Mouse (Mus musculus) layer of hippocampus, adult 9-11 months (tissue): Measurements from ENCODE around the gene Fads2.
"Not testable (repeated sequence)": the region's sequence is repeated elsewhere in the genome, so short reads cannot be mapped to it uniquely, and the experiment has no call there.

Source experiments
- DNase-seq: peaks from one replicate; pipeline ENCODE4 v3.0.0; 2022

Gene Fads2

DNA sequence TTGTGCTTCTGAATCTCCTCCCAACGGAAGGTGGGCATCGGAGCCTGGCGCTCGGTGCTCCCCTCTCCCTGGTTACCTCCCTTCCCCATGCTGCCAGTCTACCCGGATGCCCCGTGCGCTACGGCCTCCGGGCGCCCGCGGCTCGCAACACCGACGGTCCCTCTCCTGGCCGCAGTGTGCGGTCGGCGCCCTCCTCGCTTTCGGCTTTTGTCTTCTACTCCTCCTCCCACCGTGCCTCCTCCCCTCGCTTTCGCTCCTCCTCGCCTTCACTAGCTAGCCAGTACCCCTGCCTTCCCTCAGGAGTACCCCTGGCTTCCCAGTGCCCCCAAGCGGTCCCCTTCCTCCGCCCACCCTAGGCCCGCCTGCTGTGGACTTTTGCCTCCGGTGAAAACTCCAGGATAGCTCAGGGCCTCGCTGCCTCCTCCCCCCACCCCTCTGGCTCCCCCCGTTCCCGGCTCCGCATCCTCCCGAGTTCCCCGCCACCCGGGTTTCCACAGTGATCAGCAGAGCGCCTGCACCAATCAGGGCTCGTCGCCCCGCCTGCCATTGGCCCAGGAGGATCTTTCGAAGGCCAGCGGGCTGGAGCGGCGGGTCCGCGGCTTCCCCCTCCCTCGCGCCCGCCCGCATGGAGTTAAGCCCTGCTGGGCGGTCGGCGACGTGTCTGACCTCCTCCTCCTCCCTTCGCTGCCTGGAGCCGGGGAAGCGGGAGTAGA is at the start of gene Fads2:
Gene Fads2, minus strand, starts transcription at position 406 of the 713 bp plus-strand sequence.
- DNase-seq = peak; percentile 92

DNA sequence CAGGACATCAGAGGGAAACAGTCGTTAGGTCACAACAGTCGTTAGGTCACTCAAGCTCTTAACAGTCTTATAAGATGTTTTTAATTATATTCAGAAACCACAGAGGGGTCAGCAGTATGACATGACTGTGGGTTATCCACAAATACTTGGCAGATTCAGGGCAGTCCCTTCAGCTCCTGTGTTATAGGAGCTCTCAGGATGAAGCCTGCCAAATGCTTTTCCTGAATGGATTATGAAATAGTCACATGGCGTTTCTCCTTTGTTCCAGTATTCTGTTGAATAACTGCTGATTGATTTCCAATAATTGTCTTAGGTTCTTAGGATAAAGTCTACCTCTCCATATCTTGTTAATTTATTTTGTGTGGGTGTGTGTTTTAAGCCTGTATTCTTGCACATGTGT is 47.6 kb upstream of the Fads2 start:
- no peak for DNase-seq

DNA sequence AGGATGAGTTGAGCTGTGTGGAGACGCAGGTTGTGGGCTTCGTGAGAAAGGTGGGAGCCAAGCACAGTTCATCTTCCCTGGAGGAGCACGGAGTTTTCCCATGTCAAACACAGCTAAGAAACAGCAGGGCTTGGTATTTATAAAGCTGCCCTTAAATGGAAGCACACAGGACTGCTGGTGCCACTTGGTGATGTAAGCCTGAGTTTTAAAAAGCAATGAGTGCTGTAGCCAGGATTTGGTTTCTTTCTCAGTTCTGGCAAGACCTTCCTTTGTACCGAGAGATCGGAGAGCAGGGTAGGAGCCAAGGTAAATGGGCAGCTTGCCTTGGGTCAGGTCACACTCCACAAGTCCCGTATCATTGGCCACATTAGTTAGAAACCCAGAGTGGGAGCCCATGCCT is 47.0 kb upstream of the Fads2 start:
- DNase-seq = no peak

DNA sequence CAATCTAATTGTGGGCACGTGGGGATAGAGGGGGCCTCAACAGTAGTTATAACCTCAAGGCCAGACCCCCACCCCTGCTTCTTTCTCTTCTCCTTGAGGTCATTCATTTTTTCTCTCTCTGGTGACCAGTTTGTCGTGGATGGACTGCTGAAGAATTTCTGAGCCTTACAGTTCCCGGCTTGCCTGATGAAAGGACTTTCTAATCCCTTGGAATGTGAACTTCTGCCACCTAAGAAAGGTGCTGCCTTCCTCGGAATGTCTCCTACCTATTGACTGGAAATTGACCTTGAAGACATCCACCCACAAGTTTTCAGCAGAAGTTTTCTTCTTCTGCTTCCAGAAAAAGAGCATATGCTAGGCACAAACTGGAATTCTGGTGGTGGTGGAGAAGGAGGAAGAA is 42.9 kb upstream of the Fads2 start:
- DNase-seq = no peak

DNA sequence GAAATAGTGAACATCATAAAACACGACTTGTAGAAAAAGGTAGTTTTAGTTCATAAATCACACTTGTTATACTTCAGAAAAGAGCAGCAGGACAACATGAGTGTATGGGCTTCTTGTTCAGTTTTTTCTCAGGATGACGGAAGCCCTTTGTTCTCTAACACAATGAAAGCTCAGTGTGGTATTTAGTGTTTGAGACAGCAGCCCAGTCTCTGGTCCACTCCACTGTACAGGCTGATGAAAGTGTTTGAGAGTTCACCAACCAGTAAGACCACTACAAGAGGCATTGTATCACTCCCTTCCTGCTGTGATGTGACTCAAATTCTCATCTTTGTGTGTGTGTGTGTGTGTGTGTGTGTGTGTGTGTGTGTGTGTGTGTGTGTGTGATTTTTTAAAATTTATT is 42.1 kb upstream of the Fads2 start:
- no peak for DNase-seq

DNA sequence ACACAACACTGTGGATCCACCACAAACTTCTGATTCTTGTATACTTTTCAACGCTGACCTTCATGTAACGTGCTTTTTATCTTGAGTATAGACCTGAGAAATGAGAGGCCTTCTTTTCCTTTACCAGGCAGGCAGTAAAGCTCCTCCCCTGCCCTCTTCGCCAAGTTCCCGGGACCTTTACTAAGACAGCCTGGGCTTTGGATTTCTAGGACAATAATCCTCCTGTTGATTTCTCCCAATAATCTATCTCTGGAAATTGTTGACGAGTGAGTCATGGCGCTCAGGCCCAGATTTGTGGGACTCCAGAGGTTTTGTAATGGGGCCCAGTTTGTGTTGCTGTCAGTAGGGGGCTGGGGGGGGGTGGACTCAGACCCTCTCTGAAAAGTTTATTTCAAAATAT is 38.2 kb upstream of the Fads2 start:
- no peak for DNase-seq

DNA sequence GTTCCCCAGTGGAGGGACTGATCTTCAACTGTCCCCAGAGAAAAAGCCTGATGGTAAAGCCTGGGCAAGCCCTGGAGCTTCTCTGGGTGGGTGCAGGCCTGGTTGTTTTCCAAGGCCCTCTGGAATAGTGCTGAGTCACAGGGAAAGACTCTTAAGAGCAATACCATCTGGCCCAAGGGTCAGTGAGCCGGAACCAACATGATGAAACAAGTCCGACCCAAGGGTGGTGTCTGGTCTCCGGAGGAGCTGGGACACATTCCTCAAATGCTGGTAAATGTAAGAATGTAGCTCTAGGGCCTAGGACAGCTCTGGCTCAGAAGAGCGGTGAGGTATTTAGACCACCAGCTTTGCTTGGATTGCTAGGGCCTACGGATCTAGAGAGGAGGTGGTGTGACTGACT is 35.9 kb upstream of the Fads2 start:
- DNase-seq = no peak

DNA sequence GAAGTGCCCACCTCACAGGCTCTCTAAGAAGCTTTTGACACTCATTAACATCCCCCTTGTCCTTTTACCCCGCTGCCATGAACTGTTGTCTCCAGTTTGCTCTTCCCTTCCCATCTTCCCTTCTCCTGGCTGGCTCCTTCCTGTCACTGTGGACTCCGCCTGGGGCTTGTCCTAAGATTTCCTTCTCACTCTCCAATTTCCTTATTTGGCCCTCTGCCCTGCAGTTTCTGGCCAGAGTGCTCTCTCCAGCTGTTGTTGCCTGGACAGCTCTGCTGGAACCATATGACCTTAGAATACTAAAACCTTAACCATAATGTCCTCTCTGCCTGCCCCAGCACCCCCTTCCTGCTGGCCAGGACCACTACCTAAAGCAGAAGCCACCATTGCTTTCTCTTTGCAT is 33.1 kb upstream of the Fads2 start:
- DNase-seq = no peak

DNA sequence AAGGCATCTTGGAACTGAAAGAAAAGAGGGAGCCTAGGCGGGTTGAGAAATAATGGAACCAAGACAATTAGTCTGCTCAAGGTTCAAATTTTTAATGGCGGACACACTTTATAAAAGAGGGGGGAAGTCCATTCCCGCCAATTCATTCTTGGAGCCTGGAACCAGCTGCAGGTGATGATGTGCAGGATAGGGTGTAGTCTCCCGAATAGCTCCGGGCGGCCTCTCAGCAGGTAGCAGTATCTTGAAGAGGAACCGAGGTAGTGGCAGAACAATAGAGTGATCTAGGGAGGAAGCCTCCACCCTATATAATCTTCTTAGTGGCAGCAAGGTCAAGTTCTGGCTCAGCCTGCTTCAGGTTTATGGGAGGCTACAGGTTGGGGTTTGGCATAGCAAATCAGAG is 28.0 kb upstream of the Fads2 start:
- DNase-seq = not testable (repeated sequence)

DNA sequence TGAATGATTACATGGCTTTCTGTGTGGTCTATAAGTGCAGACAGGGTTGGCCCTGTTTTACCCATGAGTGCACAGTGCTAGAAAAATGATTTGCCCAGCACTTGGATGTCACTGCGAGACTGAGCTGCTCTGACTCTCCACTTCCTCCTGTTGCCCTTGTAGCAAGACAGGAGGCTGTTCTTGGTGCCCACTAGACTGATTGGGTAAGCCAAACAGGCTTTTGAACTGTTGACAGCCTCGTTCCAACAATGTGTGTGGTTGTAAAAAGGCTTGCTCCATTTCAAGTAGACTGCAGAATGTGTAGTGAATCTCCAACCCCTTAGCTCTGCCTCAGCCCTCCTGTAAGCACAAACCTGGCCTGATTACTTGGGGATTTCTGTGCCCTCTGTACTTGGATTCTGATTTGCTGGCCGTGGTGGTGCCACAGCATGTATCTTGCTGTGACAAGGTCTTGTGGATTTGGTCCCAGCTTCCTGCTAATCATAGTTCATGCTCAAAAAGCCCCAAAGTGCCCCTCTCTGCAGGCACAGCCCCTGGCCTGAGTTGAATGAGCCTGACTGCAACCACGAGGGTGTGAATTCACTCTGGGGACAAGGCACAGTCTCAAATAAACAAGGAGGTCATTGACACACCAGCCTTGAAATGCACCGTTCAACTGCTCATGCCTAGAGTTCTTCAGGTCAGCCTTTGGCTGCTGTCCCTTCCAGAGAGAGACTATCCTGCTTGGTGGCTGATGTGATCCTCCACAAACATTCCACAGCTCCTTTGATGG is 25.1 kb upstream of the Fads2 start:
- no peak for DNase-seq

DNA sequence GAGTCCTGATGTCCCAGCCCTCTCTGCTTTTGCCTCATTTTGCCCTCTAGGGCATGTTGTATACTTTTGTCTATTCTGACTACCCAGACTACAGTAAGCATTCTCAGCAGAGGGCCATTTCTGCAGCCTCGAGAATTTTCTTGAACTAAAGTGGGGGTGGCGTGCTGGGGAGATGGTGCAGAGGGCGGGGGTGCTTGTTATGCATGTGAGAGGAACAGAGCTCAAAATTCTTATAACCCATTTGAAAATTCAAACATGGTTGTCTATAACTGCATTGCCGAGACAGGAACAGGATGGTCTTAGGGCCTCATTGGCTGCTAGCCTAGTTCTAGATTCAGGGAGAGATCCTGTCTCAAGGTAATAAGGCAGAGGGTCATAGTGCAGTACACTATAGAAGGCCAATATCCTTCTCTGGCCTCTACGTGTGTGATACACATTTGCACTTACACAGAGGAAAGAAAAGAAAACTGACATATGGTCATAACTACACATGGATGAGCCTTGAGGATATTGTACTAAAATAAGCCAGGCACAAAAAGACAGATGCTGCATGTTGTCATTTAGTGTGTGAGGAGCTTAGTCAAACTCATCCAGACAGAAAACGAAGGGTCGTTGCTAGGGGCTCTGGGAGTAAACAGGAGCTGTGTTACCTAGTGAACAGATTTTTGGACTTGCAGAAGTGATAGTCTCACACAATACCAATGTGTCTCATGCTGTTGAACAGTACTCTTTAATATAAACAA is 22.5 kb upstream of the Fads2 start:
- peak; percentile 63 for DNase-seq

DNA sequence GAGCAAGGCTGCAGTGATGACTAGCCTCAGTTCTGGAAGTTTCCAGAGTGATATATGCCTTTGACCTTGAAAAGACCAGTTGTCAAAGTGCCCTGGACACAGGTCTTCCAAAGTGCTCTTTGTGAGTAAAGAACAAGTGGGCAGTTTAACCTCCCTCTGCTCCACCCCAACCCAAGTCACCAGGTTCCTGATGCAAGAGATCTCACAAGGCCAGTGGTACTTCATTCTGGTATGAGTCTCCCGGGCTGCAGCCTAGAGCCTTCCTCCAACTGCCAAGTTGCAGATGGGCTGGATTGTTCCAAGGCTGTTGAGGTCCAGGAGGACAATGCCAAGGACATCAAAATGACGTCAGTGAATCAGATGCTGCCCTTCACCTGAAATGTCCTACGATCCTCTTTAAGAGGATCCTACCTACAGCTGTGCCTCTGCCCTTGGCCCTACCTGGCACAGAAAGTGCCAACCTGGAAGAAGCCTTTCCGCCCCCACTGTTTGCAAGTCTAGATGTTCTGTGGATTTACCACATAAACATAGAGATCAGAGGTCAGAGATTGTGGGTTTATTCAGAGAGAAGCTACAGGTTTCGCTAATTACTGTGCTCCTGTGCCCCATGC is 20.6 kb upstream of the Fads2 start:
- no peak for DNase-seq

DNA sequence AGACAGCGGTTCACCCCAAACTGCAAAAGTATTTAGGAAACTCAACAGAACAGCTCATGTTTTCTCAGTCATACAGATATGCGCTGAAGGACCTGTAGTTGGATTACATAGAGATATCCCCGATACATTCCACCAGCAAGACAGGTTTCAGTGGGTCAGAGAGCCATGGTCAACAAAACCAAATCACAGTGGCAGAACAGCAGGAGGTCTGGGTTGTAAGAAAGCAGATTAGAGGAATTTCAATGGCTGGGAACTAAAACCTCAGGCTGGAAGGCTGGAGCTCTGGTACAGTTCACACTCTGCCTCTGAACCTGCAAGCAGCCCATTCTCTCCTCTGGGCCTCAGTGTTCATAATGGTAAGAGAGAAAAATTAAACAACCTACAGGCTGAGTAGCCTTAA is 15.1 kb upstream of the Fads2 start:
- DNase-seq = no peak

DNA sequence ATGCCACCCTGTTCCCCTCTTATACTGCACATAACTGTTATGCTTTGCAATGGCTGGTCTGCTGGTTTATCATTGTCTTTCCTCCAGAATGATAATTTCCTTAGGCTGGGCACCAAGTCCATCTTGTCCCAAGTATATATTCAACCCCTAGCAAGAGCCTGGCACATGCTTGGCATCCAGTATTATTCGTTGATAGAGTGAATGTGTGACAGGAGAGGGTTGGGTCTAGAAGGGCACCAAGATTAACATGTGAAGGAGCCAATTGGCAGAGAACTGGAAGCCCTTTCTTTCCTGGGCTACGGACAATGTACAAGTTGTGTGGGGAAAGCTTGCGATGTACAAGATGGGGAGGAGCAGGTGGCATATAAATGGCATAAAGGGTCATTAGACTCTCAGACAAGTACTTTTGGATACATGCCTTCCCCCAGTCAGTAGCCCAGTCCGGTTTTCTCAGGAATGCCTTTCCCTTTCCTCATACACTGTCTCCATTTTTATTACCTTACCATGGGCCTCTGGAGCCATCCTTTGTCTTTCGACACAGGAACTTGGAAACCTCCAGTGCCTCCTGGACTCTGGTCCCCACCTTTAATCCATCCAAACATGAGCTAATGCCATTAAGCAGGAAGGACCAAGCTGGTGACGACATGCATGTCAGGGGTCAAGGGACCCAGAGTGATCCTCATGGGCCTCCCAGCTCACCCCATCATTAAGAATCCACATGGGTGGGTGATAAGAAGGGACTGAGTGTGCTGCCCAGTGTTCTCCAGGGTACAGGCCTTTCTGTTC is 14.0 kb upstream of the Fads2 start:
- no peak for DNase-seq

DNA sequence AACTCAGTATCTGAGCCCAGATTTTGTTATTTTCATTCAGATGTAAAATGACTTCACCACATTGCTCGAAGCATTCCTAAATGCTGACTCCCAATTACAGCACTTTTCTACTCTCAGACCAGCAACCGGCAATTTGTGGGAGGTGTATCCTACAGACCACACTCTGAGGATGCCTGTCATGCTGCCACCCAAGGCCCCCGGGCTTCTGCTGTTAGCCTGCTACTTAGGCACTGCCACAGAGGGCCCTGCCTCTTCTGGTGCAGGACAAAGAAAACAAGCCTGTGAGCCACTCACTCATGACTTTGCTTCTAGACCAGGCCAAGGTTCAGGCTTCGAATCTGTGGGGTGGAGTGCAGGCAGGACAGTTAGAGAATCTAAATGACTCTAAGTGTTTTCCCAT is 11.4 kb upstream of the Fads2 start:
- no peak for DNase-seq

DNA sequence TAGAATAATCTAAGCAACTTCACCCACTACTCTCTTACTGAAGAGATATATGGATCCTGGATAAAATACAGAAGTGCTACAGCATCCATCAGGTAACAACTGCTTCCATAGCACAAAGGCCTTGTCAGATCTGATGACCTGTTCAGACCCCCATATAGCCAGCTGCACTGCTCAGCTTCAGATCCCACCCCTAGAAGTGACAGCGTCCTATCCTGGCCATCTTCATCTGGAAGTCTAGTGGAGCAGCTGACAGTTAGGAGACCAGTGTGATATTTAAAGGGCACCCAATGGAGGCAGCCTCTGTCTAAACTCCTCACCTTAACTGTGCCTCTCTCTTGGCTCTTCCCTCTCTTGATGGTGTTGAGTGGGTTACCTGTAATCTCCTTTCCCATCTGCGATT is 7.1 kb upstream of the Fads2 start:
- DNase-seq = no peak

DNA sequence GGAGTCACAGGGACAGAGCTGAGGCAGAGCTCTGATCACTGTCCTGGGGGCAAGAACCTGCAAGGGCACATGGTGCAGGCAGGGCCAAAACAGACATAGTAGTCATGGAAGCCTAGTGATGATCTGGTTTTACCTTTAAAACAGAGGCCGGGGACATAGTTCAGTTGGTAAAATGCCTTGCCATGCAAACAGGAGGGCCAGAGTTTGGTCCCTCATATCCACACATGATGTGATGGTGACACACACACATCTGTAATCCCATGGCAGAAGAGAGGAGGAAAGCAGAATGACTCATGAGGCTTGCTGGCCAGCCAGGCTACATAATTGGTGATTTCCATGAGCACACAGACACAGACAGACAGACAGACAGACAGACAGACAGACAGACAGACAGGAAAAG is 6.6 kb upstream of the Fads2 start:
- no peak for DNase-seq

DNA sequence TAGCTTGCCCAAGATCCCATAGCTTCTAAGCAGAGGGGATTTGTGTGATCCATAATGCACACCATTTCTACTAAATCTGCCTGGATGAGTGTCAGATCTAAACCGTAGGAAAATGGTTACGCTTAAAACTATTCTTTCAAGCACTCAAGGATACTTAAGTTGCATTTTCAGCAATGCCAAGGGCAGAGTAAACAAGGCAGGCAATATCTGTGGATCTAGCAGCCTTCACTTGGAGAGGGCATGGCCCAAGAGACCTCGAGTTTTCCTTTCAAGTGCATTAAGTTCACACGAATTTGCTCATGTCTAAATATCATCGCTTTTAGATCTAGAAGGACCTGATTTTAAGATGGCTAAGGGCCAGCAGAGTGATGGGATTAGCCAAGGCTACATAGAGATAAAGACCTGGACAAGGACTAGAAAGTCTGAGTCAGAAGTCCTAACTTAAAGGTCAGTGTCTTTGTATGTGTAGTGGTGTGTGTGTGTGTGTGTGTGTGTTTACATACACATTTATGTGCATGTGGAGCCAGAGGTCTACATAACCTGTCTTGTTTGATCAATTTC is 5.6 kb upstream of the Fads2 start:
- DNase-seq = no peak

DNA sequence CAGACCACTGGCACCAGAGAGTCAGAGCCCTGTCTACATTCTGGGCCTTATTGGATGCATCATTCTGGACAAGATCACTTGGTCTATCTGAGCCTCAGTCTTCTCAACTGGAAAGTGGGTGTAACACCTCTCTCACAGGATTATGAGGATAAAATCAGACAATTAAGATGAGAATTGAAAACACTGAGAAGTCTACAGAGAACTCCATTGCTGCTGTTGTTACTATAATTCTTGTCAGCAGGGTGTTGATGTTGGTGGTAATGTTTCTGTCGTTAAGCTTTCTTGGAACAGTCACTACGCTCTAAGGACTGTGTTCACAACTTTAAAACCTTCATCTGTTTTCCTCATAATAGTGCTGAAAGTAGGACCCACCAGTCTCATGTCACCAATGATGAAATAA is 5.1 kb upstream of the Fads2 start:
- no peak for DNase-seq

DNA sequence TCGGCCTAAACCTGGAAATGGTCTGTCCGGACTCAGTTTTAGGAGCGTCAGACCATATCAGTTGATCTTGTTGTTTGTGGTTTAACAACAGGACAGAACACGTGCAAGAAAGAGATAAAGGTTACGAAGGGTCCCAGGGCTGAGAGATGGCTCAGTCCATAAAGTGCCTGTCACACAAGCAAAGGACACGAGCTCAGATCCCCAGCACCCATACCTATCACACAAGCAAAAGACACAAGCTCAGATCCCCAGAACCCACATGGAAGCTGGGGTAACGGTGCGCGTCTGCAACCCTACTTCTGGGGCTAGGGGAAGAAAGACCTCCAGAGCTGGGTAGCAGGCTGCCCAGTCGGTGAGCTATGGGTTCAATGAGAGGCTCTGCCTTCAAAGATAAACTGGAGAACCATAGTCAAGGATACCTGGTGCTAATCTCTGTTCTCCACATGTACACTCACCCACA is 3.5 kb upstream of the Fads2 start:
- DNase-seq = no peak

DNA sequence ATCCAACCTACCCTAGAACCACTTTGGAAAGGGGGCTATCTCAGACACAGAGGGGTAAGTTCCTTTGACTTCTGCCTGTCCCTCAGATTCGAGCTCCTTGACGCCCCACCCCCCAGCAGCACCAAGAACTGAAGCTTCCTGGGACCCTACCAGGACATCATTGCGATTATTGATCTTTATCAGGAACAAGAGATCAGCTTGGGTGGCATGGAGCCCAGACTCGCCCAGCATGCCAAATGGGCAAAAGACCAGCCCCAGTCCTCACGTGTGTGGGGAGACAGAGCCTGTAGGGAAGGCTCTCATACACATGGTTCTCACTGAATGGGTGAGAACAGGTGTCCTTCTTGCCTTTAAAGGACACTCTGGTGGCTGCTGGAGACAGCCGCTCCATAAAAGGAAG is 2.7 kb upstream of the Fads2 start:
- no peak for DNase-seq

DNA sequence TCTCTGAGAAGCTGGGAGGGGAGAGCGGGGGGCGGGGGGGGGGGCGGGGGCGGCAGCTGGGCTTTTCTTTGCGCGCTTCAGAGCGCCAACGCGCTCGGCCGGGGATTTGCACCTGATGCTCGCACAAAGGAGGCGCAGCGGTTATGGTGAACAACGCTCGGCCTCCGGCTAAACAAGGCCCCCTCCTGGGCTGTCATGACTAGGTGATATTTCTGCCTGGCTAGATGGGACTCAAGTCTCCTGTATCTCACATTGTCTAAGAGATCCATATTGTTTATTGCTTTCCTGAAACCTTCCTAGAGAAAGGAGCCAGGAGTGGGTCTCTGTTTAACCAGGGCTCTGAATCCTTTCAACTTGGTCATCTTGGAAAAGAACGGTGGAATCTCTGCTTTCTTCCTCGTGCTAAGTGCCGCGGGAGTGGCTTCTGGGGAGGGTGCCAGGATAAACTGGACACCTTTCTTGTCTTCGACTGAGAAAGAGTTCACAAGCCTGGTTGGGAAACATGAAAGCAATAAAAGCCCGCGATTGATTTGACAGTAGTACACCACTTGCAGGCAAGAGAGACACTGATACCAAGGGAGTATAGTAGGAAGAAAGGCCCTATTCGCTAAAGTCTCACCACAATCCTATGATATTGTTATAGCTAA is 631 bp upstream of the Fads2 start:
- DNase-seq = no peak
